Mouse (Mus musculus): Measurements from ENCODE around the gene Hyal3. TPM values are rescaled to one million over a fixed set of nuclear protein-coding genes. Genes with fewer than 3 reads are reported as not detected.
A peak's percentile ranks its signal among the peaks of the same experiment; 100 is the strongest.
"Not testable (repeated sequence)": the region's sequence is repeated elsewhere in the genome, so short reads cannot be mapped to it uniquely, and the experiment has no call there.

Gene Hyal3
- polyA plus RNA-seq, 1 experiment = 0.54 TPM

DNA sequence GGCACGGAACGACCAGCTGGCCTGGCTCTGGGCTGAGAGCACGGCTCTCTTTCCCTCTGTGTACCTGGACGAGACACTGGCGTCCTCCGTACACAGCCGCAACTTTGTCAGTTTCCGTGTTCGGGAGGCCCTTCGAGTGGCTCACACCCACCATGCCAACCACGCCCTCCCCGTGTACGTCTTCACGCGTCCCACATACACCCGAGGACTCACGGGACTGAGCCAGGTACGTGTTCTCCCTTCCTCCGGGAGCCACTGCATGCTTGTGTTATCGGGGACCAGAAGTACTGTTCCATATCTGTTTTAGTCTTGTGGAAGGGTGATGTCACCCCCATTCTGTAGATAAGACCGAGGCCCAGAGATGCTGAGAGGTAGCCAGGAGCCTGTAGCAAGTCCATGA is 9.8 kb upstream of the Hyal3 start:
- Histone ChIP-seq H3K27ac (ENCODE audit: insufficient read depth, low read length) (no peak overlapping the region), H3K4me1 (ENCODE audit: control insufficient read depth, insufficient read depth, insufficient read length) (peaks cover 9% of the 10 kb centered on the region; the same call in 1 of the 2 replicates)
- WGBS = 85% methylated on average over 21 of the region's 21 CpGs

DNA sequence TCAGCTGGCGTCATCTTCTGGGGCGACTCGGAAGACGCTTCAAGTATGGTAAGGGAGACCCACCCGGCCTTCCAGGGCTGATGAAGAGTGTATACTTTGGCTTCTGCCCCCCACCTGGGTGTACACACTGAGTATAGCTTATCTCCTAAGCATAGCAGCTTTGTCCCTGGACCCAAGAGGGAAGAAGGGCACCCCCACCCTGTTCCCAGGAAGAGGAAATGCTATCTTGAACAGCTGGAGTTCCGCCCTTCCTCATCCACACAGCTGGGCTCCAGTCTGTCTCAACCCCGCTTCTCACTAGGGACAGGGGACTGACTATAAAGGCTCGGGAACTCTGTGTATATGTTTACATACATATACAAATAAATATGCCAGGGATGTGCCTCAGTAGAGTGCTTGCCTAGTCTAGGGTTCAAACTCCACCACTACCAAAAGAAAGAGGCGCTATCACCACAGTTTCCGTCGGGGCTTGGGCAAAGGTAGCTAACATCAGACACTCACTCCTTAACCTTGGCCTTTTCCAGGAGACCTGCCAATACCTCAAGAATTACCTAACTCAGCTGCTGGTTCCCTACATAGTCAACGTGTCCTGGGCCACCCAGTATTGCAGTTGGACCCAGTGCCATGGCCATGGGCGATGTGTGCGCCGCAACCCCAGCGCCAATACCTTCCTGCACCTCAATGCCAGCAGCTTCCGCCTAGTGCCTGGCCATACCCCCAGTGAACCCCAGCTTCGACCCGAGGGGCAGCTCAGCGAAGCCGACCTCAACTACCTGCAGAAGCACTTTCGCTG is 8.9 kb upstream of the Hyal3 start:
- Histone ChIP-seq H3K4me3 (ENCODE audit: extremely low read depth, insufficient read depth, insufficient read length) (no peak overlapping the region), H3K27ac (ENCODE audit: insufficient read depth, low read length) (no peak overlapping the region), H3K4me1 (ENCODE audit: control insufficient read depth, insufficient read depth, insufficient read length) (peaks cover 9% of the 10 kb centered on the region; the same call in 1 of the 2 replicates), H3K36me3 (ENCODE audit: control insufficient read depth, insufficient read depth, low read length) (no peaks in the 10 kb centered on the region; the same call in 1 of the 2 replicates), H3K27me3 (ENCODE audit: control insufficient read depth, insufficient read depth, low read length) (no peaks in the 10 kb centered on the region)
- DNase-seq (ENCODE audit: low read depth in 1 of 2, low spot score in 2 of 2) = no peak
- TF ChIP-seq CTCF (IDR thresholded peaks at IDR 0.05; ENCODE audit: extremely low read depth, insufficient read depth, insufficient read length, insufficient replicate concordance) (no peak), POLR2A (IDR thresholded peaks at IDR 0.05; ENCODE audit: low read depth, low read length) (no peak)
- 91% methylated on average over 22 of the region's 22 CpGs for WGBS

More for the DNA sequence above, 9.8 kb upstream of the Hyal3 start:
- no peaks in the 10 kb centered on the region; the same call in 1 of the 2 replicates for H3K36me3 ChIP-seq (ENCODE audit: control insufficient read depth, insufficient read depth, low read length)
- H3K4me3 ChIP-seq (ENCODE audit: extremely low read depth, insufficient read depth, insufficient read length) = no peak overlapping the region
- H3K27me3 ChIP-seq (ENCODE audit: control insufficient read depth, insufficient read depth, low read length) = no peaks in the 10 kb centered on the region
- TF ChIP-seq CTCF (IDR thresholded peaks at IDR 0.05; ENCODE audit: extremely low read depth, insufficient read depth, insufficient read length, insufficient replicate concordance) = no peak
- no peak for TF ChIP-seq POLR2A (IDR thresholded peaks at IDR 0.05; ENCODE audit: low read depth, low read length)
- no peak for DNase-seq (ENCODE audit: low read depth in 1 of 2, low spot score in 2 of 2)

DNA sequence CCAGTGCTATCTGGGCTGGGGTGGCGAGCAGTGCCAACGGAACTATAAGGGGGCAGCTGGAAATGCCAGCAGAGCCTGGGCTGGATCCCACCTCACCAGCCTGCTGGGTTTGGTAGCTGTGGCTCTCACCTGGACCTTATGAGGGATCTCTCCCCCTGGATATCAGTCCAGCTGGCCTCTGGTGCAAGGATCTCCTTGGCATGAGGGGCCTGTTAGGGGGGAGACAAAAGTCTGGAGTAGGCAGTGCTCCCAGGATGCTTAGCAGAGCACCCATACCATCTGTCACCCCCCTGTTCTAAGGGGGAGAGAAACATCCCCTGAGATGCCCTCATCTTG is 8.3 kb upstream of the Hyal3 start:
- TF ChIP-seq CTCF (IDR thresholded peaks at IDR 0.05; ENCODE audit: extremely low read depth, insufficient read depth, insufficient read length, insufficient replicate concordance) = no peak
- TF ChIP-seq POLR2A (IDR thresholded peaks at IDR 0.05; ENCODE audit: low read depth, low read length) = no peak
- 92% methylated on average over 2 of the region's 2 CpGs for WGBS
- DNase-seq (ENCODE audit: low read depth in 1 of 2, low spot score in 2 of 2) = no peak
- no peak overlapping the region for H3K27ac ChIP-seq (ENCODE audit: insufficient read depth, low read length)
- H3K4me1 ChIP-seq (ENCODE audit: control insufficient read depth, insufficient read depth, insufficient read length) = peaks cover 9% of the 10 kb centered on the region; the same call in 1 of the 2 replicates
- H3K4me3 ChIP-seq (ENCODE audit: extremely low read depth, insufficient read depth, insufficient read length) = no peak overlapping the region
- H3K27me3 ChIP-seq (ENCODE audit: control insufficient read depth, insufficient read depth, low read length) = no peaks in the 10 kb centered on the region
- no peaks in the 10 kb centered on the region; the same call in 1 of the 2 replicates for H3K36me3 ChIP-seq (ENCODE audit: control insufficient read depth, insufficient read depth, low read length)

DNA sequence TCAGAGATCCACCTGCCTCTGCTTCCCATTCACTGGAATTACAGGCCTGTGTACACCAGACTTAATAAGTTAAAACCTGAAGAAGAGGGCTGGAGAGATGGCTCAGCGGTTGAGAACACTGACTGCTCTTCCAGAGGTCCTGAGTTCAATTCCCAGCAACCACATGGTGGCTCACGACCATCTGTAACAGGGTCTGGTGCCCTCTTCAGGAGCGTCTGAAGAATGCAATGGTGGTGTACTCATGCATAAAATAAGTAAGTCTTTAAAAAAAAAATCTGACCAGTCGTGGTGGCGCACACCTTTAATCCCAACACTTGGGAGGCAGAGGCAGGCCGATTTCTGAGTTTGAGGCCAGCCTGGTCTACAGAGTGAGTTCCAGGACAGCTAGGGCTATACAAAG is 6.8 kb upstream of the Hyal3 start:
- H3K27me3 ChIP-seq (ENCODE audit: control insufficient read depth, insufficient read depth, low read length); H3K4me3 ChIP-seq (ENCODE audit: extremely low read depth, insufficient read depth, insufficient read length); H3K27ac ChIP-seq (ENCODE audit: insufficient read depth, low read length); H3K4me1 ChIP-seq (ENCODE audit: control insufficient read depth, insufficient read depth, insufficient read length); H3K36me3 ChIP-seq (ENCODE audit: control insufficient read depth, insufficient read depth, low read length); DNase-seq (ENCODE audit: low read depth in 1 of 2, low spot score in 2 of 2): not testable (repeated sequence)
- 83% methylated on average over 6 of the region's 6 CpGs for WGBS

DNA sequence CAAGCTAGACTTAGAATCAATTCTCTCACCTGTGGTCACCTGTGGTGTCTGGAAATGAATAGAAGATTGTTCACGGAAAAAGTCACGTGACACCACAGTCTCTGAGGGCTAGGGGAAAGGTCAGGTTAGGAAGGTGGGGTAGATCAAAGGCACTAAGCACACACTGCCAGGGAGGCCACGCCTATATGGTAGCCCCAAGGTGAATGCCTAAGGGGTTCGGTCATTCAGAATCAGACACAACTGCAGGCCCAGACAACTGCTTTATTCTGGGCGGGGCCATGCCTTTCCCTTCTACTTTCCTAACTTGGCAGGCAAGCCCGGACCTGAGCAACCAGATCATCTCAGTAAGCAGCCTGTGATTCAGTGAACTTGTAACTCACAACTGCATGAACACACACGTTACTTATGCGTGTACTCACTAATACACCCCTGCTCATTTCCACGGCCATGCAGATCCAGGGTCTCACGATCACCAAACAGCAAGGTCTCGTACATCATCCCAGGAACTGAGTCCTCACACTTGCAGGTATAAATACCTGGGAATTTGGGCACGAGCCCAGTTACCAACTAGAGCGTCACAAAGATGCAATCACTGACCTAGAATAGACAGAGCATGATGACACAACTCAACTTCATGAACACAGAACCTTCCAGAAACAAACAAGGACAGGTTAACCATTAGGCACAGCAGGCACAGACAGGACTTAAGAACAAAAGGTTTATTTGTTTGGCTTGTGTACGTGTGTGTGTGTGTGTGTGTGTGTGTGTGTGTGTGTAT is 4.8 kb upstream of the Hyal3 start:
- H3K36me3 ChIP-seq (ENCODE audit: control insufficient read depth, insufficient read depth, low read length) = no peaks in the 10 kb centered on the region; the same call in 1 of the 2 replicates
- peaks cover 7% of the 10 kb centered on the region; the same call in 1 of the 2 replicates for H3K4me1 ChIP-seq (ENCODE audit: control insufficient read depth, insufficient read depth, insufficient read length)
- TF ChIP-seq POLR2A (IDR thresholded peaks at IDR 0.05; ENCODE audit: low read depth, low read length) = no peak
- TF ChIP-seq CTCF (IDR thresholded peaks at IDR 0.05; ENCODE audit: extremely low read depth, insufficient read depth, insufficient read length, insufficient replicate concordance) = no peak
- H3K4me3 ChIP-seq (ENCODE audit: extremely low read depth, insufficient read depth, insufficient read length) = no peak overlapping the region
- 90% methylated on average over 14 of the region's 14 CpGs for WGBS
- DNase-seq (ENCODE audit: low read depth in 1 of 2, low spot score in 2 of 2) = no peak
- H3K27me3 ChIP-seq (ENCODE audit: control insufficient read depth, insufficient read depth, low read length) = no peaks in the 10 kb centered on the region
- no peak overlapping the region for H3K27ac ChIP-seq (ENCODE audit: insufficient read depth, low read length)

DNA sequence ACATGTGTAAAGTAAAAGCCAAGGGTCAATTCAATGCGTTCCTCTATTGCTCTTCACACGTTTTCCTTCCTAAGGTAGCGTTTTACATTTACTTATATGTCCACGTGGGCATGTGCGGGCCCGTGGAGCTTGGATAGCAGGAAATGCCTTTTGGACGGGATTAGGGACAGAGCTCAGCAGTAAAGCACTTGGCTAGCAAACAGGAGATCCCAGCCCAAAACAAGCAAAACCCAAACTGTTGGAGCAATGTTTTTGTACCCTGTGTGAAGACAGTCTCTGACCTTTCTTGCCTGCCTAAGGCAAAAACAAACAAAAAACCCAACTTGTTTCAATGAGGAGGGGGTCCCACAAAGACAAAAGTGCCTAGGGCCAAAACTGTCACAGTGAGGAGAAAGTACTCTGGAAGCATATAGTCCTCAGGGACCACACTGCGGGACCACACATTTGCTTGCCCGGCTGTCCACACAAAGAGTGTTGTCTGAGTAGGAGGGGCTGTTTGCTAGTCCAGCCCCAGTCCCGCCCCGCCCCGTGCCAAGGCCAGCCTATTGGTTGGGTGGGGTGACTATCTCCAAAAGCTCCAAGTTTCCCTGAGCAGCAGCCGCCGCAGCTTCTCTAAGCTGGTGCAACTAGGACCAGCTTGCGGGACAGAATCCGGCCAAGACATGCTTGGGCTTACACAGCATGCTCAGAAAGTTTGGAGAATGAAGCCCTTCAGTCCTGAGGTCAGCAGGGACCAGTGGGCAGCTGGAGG is 4.1 kb upstream of the Hyal3 start, which contains the start of gene Hyal1:
TSS of gene Hyal1 (plus strand) at position 571 of the 751 bp plus-strand sequence.
- TF ChIP-seq CTCF (IDR thresholded peaks at IDR 0.05; ENCODE audit: extremely low read depth, insufficient read depth, insufficient read length, insufficient replicate concordance) (no peak), POLR2A (IDR thresholded peaks at IDR 0.05; ENCODE audit: low read depth, low read length) (no peak)
- no peak for DNase-seq (ENCODE audit: low read depth in 1 of 2, low spot score in 2 of 2)
- Histone ChIP-seq H3K27ac (ENCODE audit: insufficient read depth, low read length) (peak within 1 kb of the TSS; percentile 15; the same call in 1 of the 2 replicates), H3K4me3 (ENCODE audit: extremely low read depth, insufficient read depth, insufficient read length) (peak within 1 kb of the TSS; percentile 25; the same call in 1 of the 2 replicates), H3K27me3 (ENCODE audit: control insufficient read depth, insufficient read depth, low read length) (no peaks in the 10 kb centered on the region), H3K36me3 (ENCODE audit: control insufficient read depth, insufficient read depth, low read length) (no peaks in the 10 kb centered on the region), H3K4me1 (ENCODE audit: control insufficient read depth, insufficient read depth, insufficient read length) (peaks cover 11% of the 10 kb centered on the region; the same call in 1 of the 2 replicates)
- WGBS = 49% methylated on average over 16 of the region's 16 CpGs

Data from spleen, adult 2 months (tissue).